In genomic region chr1:36596114-36596513, GRCm38 (mm10) we compare ENCODE assay signal across 8 mouse cellular contexts. TPM values are rescaled to one million over a fixed set of nuclear protein-coding genes. Genes with fewer than 3 reads are reported as not detected.
DNase-seq lines count a peak whose midpoint lies in the region; ATAC-seq lines count a peak whose summit lies in the region.

No protein-coding gene starts in this region.

- no peak overlapping the region for H3K4me2 ChIP-seq in neural tube, embryonic 11.5 days (ENCODE audit: low read depth)
- no peak overlapping the region for H3K4me2 ChIP-seq in embryonic facial prominence, embryonic 13.5 days
- no peak overlapping the region for H3K4me2 ChIP-seq in intestine, embryonic 16.5 days (ENCODE audit: low read depth, low read length)
- no peak overlapping the region; the same call in 1 of the 2 replicates for H3K4me2 ChIP-seq in liver, embryonic 15.5 days
- H3K4me2 ChIP-seq in neural tube, embryonic 15.5 days = no peak overlapping the region

- H3K9ac ChIP-seq in neural tube, embryonic 11.5 days (ENCODE audit: low read length) = no peak overlapping the region
- H3K9ac ChIP-seq in embryonic facial prominence, embryonic 13.5 days = no peak overlapping the region
- no peak overlapping the region for H3K9ac ChIP-seq in intestine, embryonic 16.5 days (ENCODE audit: low read depth, low read length)
- no peak overlapping the region for H3K9ac ChIP-seq in liver, embryonic 15.5 days
- H3K9ac ChIP-seq in neural tube, embryonic 15.5 days (replicated peaks) = no peak overlapping the region

- peak; percentile 89 for ATAC-seq in neural tube, embryonic 11.5 days (ENCODE audit: insufficient read depth, low FRiP score, low TSS enrichment)
- ATAC-seq in embryonic facial prominence, embryonic 13.5 days (ENCODE audit: insufficient number of reproducible peaks, insufficient read depth, low FRiP score, low TSS enrichment, low read depth) = no peak
- ATAC-seq in intestine, embryonic 16.5 days = peak; percentile 72
- ATAC-seq in liver, embryonic 15.5 days (ENCODE audit: insufficient read depth) = peak; percentile 62
- peak; percentile 89 for ATAC-seq in neural tube, embryonic 15.5 days (ENCODE audit: low FRiP score)

- peaks cover 4% of the 10 kb centered on the region; the same call in 1 of the 2 replicates for H3K4me1 ChIP-seq in neural tube, embryonic 11.5 days (ENCODE audit: control insufficient read depth, insufficient read depth, low read length)
- peaks cover 22% of the 10 kb centered on the region for H3K4me1 ChIP-seq in embryonic facial prominence, embryonic 13.5 days
- H3K4me1 ChIP-seq in intestine, embryonic 16.5 days (ENCODE audit: control insufficient read depth, insufficient read depth, low read length) = peaks cover 16% of the 10 kb centered on the region
- 0 out of 2 replicates have a peak, but pooled peaks cover 5% of the 10 kb centered on the region for H3K4me1 ChIP-seq in liver, embryonic 15.5 days (replicated peaks)
- peaks cover 12% of the 10 kb centered on the region; the same call in 1 of the 2 replicates for H3K4me1 ChIP-seq in neural tube, embryonic 15.5 days

- H3K27ac ChIP-seq in neural tube, embryonic 11.5 days (ENCODE audit: low read depth, low read length) = peak overlapping the region; percentile 51; the same call in 1 of the 2 replicates
- H3K27ac ChIP-seq in embryonic facial prominence, embryonic 13.5 days = peak overlapping the region; percentile 78
- 0 out of 2 replicates have a peak overlapping the region, but pooled peaks have one; percentile 3 for H3K27ac ChIP-seq in intestine, embryonic 16.5 days (ENCODE audit: low read length)
- H3K27ac ChIP-seq in liver, embryonic 15.5 days (replicated peaks) = no peak overlapping the region
- H3K27ac ChIP-seq in neural tube, embryonic 15.5 days (replicated peaks) = peak overlapping the region; percentile 73

- no peaks in the 10 kb centered on the region for H3K9me3 ChIP-seq in neural tube, embryonic 11.5 days (ENCODE audit: control insufficient read depth, low read length)
- no peaks in the 10 kb centered on the region for H3K9me3 ChIP-seq in embryonic facial prominence, embryonic 13.5 days
- H3K9me3 ChIP-seq in intestine, embryonic 16.5 days (ENCODE audit: control insufficient read depth, low read length) = no peaks in the 10 kb centered on the region
- H3K9me3 ChIP-seq in liver, embryonic 15.5 days (replicated peaks) = no peaks in the 10 kb centered on the region
- H3K9me3 ChIP-seq in neural tube, embryonic 15.5 days (replicated peaks) = no peaks in the 10 kb centered on the region

- no peaks in the 10 kb centered on the region for H3K36me3 ChIP-seq in neural tube, embryonic 11.5 days (ENCODE audit: control insufficient read depth, insufficient read depth, low read length)
- no peaks in the 10 kb centered on the region for H3K36me3 ChIP-seq in embryonic facial prominence, embryonic 13.5 days
- no peaks in the 10 kb centered on the region for H3K36me3 ChIP-seq in intestine, embryonic 16.5 days (ENCODE audit: control insufficient read depth, insufficient read depth, low read length)
- no peaks in the 10 kb centered on the region for H3K36me3 ChIP-seq in liver, embryonic 15.5 days (replicated peaks)
- no peaks in the 10 kb centered on the region for H3K36me3 ChIP-seq in neural tube, embryonic 15.5 days

- WGBS in neural tube, embryonic 11.5 days = 15% methylated on average over 4 of the region's 4 CpGs
- WGBS in embryonic facial prominence, embryonic 13.5 days = 38% methylated on average over 4 of the region's 4 CpGs
- 47% methylated on average over 4 of the region's 4 CpGs for WGBS in intestine, embryonic 16.5 days
- WGBS in liver, embryonic 15.5 days (ENCODE audit: insufficient replicate concordance) = 42% methylated on average over 4 of the region's 4 CpGs
- 12% methylated on average over 4 of the region's 4 CpGs for WGBS in neural tube, embryonic 15.5 days

- peak; percentile 52 for DNase-seq in neural tube, embryonic 11.5 days (ENCODE audit: low spot score)
- no peak for DNase-seq in neural tube, embryonic 10.5 days (ENCODE audit: extremely low spot score, low spot score)
- no peak for DNase-seq in thymus, postnatal 36 days
- no peak for DNase-seq in frontal cortex, postnatal 14 days (ENCODE audit: low spot score in 2 of 2)

- no peaks in the 10 kb centered on the region for H3K27me3 ChIP-seq in neural tube, embryonic 11.5 days (ENCODE audit: control insufficient read depth, insufficient read depth, low read length)
- H3K27me3 ChIP-seq in embryonic facial prominence, embryonic 13.5 days = no peaks in the 10 kb centered on the region
- H3K27me3 ChIP-seq in intestine, embryonic 16.5 days (replicated peaks; ENCODE audit: control insufficient read depth, insufficient read depth, low read length) = no peaks in the 10 kb centered on the region
- H3K27me3 ChIP-seq in liver, embryonic 15.5 days = no peaks in the 10 kb centered on the region
- H3K27me3 ChIP-seq in neural tube, embryonic 15.5 days (replicated peaks) = no peaks in the 10 kb centered on the region

- no peak overlapping the region for H3K4me3 ChIP-seq in neural tube, embryonic 11.5 days (ENCODE audit: low read depth, low read length)
- H3K4me3 ChIP-seq in embryonic facial prominence, embryonic 13.5 days = no peak overlapping the region
- no peak overlapping the region for H3K4me3 ChIP-seq in intestine, embryonic 16.5 days (ENCODE audit: low read length)
- H3K4me3 ChIP-seq in liver, embryonic 15.5 days (replicated peaks) = no peak overlapping the region
- H3K4me3 ChIP-seq in neural tube, embryonic 15.5 days (replicated peaks) = no peak overlapping the region

RNA-seq across cellular contexts. Expression of gene Sema4c, which starts 38.0 kb away (rescaled TPM):
- polyA plus RNA-seq in neural tube, embryonic 11.5 days (2014; fragmentation: Nextera tagmentation; extraction: Ambion mirVana) = 3.6 and 4.6 TPM in 2 replicates
- 22.5 and 24.2 TPM in 2 replicates for polyA plus RNA-seq in embryonic facial prominence, embryonic 13.5 days (2015; fragmentation: Nextera tagmentation; extraction: Ambion mirVana)
- 7.4 and 7.9 TPM in 2 replicates for polyA plus RNA-seq in intestine, embryonic 16.5 days (2015; fragmentation: Nextera tagmentation; extraction: Ambion mirVana)
- polyA plus RNA-seq in liver, embryonic 15.5 days (2015; fragmentation: Nextera tagmentation; extraction: Ambion mirVana) = 1.9 and 2.0 TPM in 2 replicates
- polyA plus RNA-seq in neural tube, embryonic 15.5 days (2015; fragmentation: Nextera tagmentation; extraction: Ambion mirVana) = 20.5 and 20.8 TPM in 2 replicates

RNA-seq across cellular contexts. Expression of gene Ankrd39, which starts 48.9 kb away (rescaled TPM):
- 15.3 and 16.2 TPM in 2 replicates for polyA plus RNA-seq in neural tube, embryonic 11.5 days (2014; fragmentation: Nextera tagmentation; extraction: Ambion mirVana)
- 27.3 and 28.6 TPM in 2 replicates for polyA plus RNA-seq in embryonic facial prominence, embryonic 13.5 days (2015; fragmentation: Nextera tagmentation; extraction: Ambion mirVana)
- 23.6 and 26.8 TPM in 2 replicates for polyA plus RNA-seq in intestine, embryonic 16.5 days (2015; fragmentation: Nextera tagmentation; extraction: Ambion mirVana)
- polyA plus RNA-seq in liver, embryonic 15.5 days (2015; fragmentation: Nextera tagmentation; extraction: Ambion mirVana) = 6.2 and 7.0 TPM in 2 replicates
- 29.4 and 33.0 TPM in 2 replicates for polyA plus RNA-seq in neural tube, embryonic 15.5 days (2015; fragmentation: Nextera tagmentation; extraction: Ambion mirVana)

RNA-seq across cellular contexts. Expression of gene Gm42417, which starts 56.9 kb away (rescaled TPM):
- polyA plus RNA-seq in neural tube, embryonic 11.5 days (2014; fragmentation: Nextera tagmentation; extraction: Ambion mirVana) = 0.28 TPM in 1 of 2 replicates, not detected in the other
- not detected in 2 replicates for polyA plus RNA-seq in embryonic facial prominence, embryonic 13.5 days (2015; fragmentation: Nextera tagmentation; extraction: Ambion mirVana)
- 0.37 TPM in 1 of 2 replicates, not detected in the other for polyA plus RNA-seq in intestine, embryonic 16.5 days (2015; fragmentation: Nextera tagmentation; extraction: Ambion mirVana)
- polyA plus RNA-seq in liver, embryonic 15.5 days (2015; fragmentation: Nextera tagmentation; extraction: Ambion mirVana) = not detected in 2 replicates
- polyA plus RNA-seq in neural tube, embryonic 15.5 days (2015; fragmentation: Nextera tagmentation; extraction: Ambion mirVana) = 0.36 and 1.2 TPM in 2 replicates

RNA-seq across cellular contexts. Expression of gene Ankrd23, which starts 59.4 kb away (rescaled TPM):
- 7.1 and 7.2 TPM in 2 replicates for polyA plus RNA-seq in neural tube, embryonic 11.5 days (2014; fragmentation: Nextera tagmentation; extraction: Ambion mirVana)
- polyA plus RNA-seq in embryonic facial prominence, embryonic 13.5 days (2015; fragmentation: Nextera tagmentation; extraction: Ambion mirVana) = 23.7 and 24.1 TPM in 2 replicates
- polyA plus RNA-seq in intestine, embryonic 16.5 days (2015; fragmentation: Nextera tagmentation; extraction: Ambion mirVana) = 12.7 and 14.6 TPM in 2 replicates
- 2.3 and 2.9 TPM in 2 replicates for polyA plus RNA-seq in liver, embryonic 15.5 days (2015; fragmentation: Nextera tagmentation; extraction: Ambion mirVana)
- polyA plus RNA-seq in neural tube, embryonic 15.5 days (2015; fragmentation: Nextera tagmentation; extraction: Ambion mirVana) = 21.6 and 21.8 TPM in 2 replicates
